Mouse (Mus musculus) G1E (cell line): ENCODE measurements around the gene Med24. TPM values are rescaled to one million over a fixed set of nuclear protein-coding genes. Genes with fewer than 3 reads are reported as not detected.
A peak's percentile ranks its signal among the peaks of the same experiment; 100 is the strongest.
"Not testable (repeated sequence)": the region's sequence is repeated elsewhere in the genome, so short reads cannot be mapped to it uniquely, and the experiment has no call there.

Experiments
- ATAC-seq: 2 replicates; pipeline ENCODE4 v1.8.0; 2016; ENCODE audit warnings: mild to moderate bottlenecking; ENCODE audit not compliant: insufficient number of reproducible peaks, poor library complexity, low FRiP score, severe bottlenecking; ENCODE audit errors: extremely low read depth
- DNase-seq: peaks from one replicate; pipeline ENCODE4 v3.0.0; 2012; ENCODE audit warnings: low spot score
- H3K27me3 ChIP-seq: 2 replicates; pipeline ENCODE4 v1.6.1; 2012; ENCODE audit warnings: mild to moderate bottlenecking, low read length, inconsistent platforms; ENCODE audit not compliant: insufficient read depth
- H3K36me3 ChIP-seq: replicated peaks from 2 replicates; pipeline ENCODE3; 2012; ENCODE audit warnings: mild to moderate bottlenecking, inconsistent platforms
- H3K4me1 ChIP-seq: 2 replicates; pipeline ENCODE4 v1.6.1; 2012; ENCODE audit warnings: low read depth, low read length, inconsistent platforms, mixed read lengths; ENCODE audit not compliant: insufficient read depth
- H3K4me3 ChIP-seq: 2 replicates; pipeline ENCODE4 v1.5.1; 2012; ENCODE audit warnings: low read depth, mild to moderate bottlenecking, inconsistent platforms, low read length, moderate library complexity, mixed read lengths
- H3K9me3 ChIP-seq: replicated peaks from 2 replicates; pipeline ENCODE4 v1.6.1; 2012; ENCODE audit warnings: inconsistent platforms
- CTCF ChIP-seq: IDR thresholded peaks from 2 replicates; pipeline ENCODE4 v1.5.1; 2012; ENCODE audit warnings: low read depth, low read length, inconsistent platforms, mixed read lengths
- GATA1 ChIP-seq: IDR thresholded peaks from 2 replicates; pipeline ENCODE4 v1.6.1; 2012; ENCODE audit warnings: borderline replicate concordance, low read length, inconsistent platforms, mixed read lengths
- GATA2 ChIP-seq: IDR thresholded peaks from 2 replicates; pipeline ENCODE4 v1.6.1; 2012; ENCODE audit warnings: low read depth, low read length, inconsistent platforms, borderline replicate concordance
- POLR2AphosphoS5 ChIP-seq: IDR thresholded peaks from 2 replicates; pipeline ENCODE4 v1.6.1; 2012; ENCODE audit warnings: low read depth, low read length, inconsistent platforms; ENCODE audit not compliant: insufficient replicate concordance
- TAL1 ChIP-seq: conservative IDR thresholded peaks from 2 replicates; pipeline ENCODE4 v1.6.1; 2012; ENCODE audit warnings: low read depth, low read length, inconsistent platforms, mixed read lengths
- polyA plus RNA-seq: library from polyadenylated mRNA; stranded (reverse); fragments of >175 nt; gene quantifications from 2 replicates; pipeline ENCODE4 v1.2.3, GENCODE M21; 2012
- total RNA-seq, 2 experiments: library from RNA; stranded (forward) in 1 of 2; stranded (reverse) in 1 of 2; fragments of 200-1000 nt in 1 of 2; fragments of >200 nt in 1 of 2; fragmentation: Nextera tagmentation in 1 of 2; gene quantifications; 2 replicates each; pipeline ENCODE4 v1.2.3; 2014 to 2017

Gene Med24
- total and polyA plus RNA-seq, 3 experiments: 37.8 to 95.6 (median 83.8) TPM

GRCm38 (mm10) chr11:98741622-98742396, 12.6 kb upstream of the Med24 start:
- Histone ChIP-seq H3K36me3 (peaks cover 31% of the 10 kb centered on the region), H3K4me3 (peak overlapping the region; percentile 80), H3K4me1 (peaks cover 85% of the 10 kb centered on the region), H3K27me3 (no peaks in the 10 kb centered on the region), H3K9me3 (no peaks in the 10 kb centered on the region)
- ATAC-seq: no peak
- TF ChIP-seq GATA2 (no peak), TAL1 (no peak), GATA1 (no peak), CTCF (no peak), POLR2AphosphoS5 (no peak)
- DNase-seq: peak; percentile 72

- Histone ChIP-seq H3K4me1 (peaks cover 78% of the 10 kb centered on the region), H3K9me3 (no peaks in the 10 kb centered on the region), H3K27me3 (no peaks in the 10 kb centered on the region), H3K36me3 (peaks cover 25% of the 10 kb centered on the region), H3K4me3 (peak overlapping the region; percentile 80)
- no peak for TF ChIP-seq CTCF
- no peak for TF ChIP-seq GATA2
- TF ChIP-seq POLR2AphosphoS5: no peak
- TF ChIP-seq GATA1: no peak
- DNase-seq: no peak
- ATAC-seq: no peak
These were observed 11.9 kb upstream of the Med24 start for GRCm38 (mm10) chr11:98741051-98741620.

- Histone ChIP-seq H3K36me3 (peaks cover 19% of the 10 kb centered on the region), H3K4me1 (peaks cover 72% of the 10 kb centered on the region), H3K9me3 (no peaks in the 10 kb centered on the region), H3K27me3 (no peaks in the 10 kb centered on the region), H3K4me3 (peak within 1 kb of the TSS; percentile 80)
- ATAC-seq: peak; percentile 73
- peak; percentile 90 for DNase-seq
- TF ChIP-seq POLR2AphosphoS5 (0 out of 2 replicates have a peak, but pooled peaks have one; percentile 13), GATA2 (no peak)
These were observed 11.3 kb upstream of the Med24 start, which contains the start of gene Thra for GRCm38 (mm10) chr11:98740393-98741050. TSS of gene Thra (plus strand) at chr11:98740638.

- no peak for TF ChIP-seq CTCF
- peak; percentile 5; the same call in 1 of the 2 replicates for TF ChIP-seq POLR2AphosphoS5
- no peaks in the 10 kb centered on the region for H3K27me3 ChIP-seq
- ATAC-seq: no peak
- H3K36me3 ChIP-seq: peaks cover 17% of the 10 kb centered on the region
- peak overlapping the region; percentile 80 for H3K4me3 ChIP-seq
- H3K4me1 ChIP-seq: peaks cover 67% of the 10 kb centered on the region
- no peak for DNase-seq
- peaks cover under 1% of the 10 kb centered on the region; the same call in 1 of the 2 replicates for H3K9me3 ChIP-seq
These were observed 10.8 kb upstream of the Med24 start for GRCm38 (mm10) chr11:98740026-98740392.

- Histone ChIP-seq H3K4me3 (peak overlapping the region; percentile 54; the same call in 1 of the 2 replicates), H3K4me1 (peaks cover 56% of the 10 kb centered on the region), H3K9me3 (peaks cover 11% of the 10 kb centered on the region), H3K36me3 (peaks cover 9% of the 10 kb centered on the region), H3K27me3 (no peaks in the 10 kb centered on the region)
- ATAC-seq (no peak), DNase-seq (no peak)
- TF ChIP-seq GATA2 (no peak), POLR2AphosphoS5 (no peak), CTCF (no peak), TAL1 (peak; percentile 23; the same call in 1 of the 2 replicates), GATA1 (no peak)
These were observed 9.7 kb upstream of the Med24 start for GRCm38 (mm10) chr11:98738925-98739324.

GRCm38 (mm10) chr11:98738428-98738911, 9.2 kb upstream of the Med24 start:
- H3K36me3 ChIP-seq: peaks cover 5% of the 10 kb centered on the region
- ATAC-seq (no peak), DNase-seq (no peak)
- H3K9me3 ChIP-seq: peaks cover 11% of the 10 kb centered on the region
- no peaks in the 10 kb centered on the region for H3K27me3 ChIP-seq
- H3K4me1 ChIP-seq: peaks cover 52% of the 10 kb centered on the region
- peak overlapping the region; percentile 54; the same call in 1 of the 2 replicates for H3K4me3 ChIP-seq
- TF ChIP-seq GATA2 (no peak), CTCF (no peak), TAL1 (no peak), POLR2AphosphoS5 (no peak), GATA1 (no peak)

- not testable (repeated sequence) for H3K27me3 ChIP-seq, ATAC-seq, H3K4me3 ChIP-seq, DNase-seq, H3K36me3 ChIP-seq
- Histone ChIP-seq H3K9me3 (peaks cover 11% of the 10 kb centered on the region), H3K4me1 (peaks cover 39% of the 10 kb centered on the region)
These were observed 8.0 kb upstream of the Med24 start for GRCm38 (mm10) chr11:98737220-98737619.
